Mouse (Mus musculus): Measurements from ENCODE around the gene Olfr1441. TPM values are rescaled to one million over a fixed set of nuclear protein-coding genes. Genes with fewer than 3 reads are reported as not detected.

Olfr1441 gene
- polyA plus RNA-seq, 2 experiments = not detected

DNA sequence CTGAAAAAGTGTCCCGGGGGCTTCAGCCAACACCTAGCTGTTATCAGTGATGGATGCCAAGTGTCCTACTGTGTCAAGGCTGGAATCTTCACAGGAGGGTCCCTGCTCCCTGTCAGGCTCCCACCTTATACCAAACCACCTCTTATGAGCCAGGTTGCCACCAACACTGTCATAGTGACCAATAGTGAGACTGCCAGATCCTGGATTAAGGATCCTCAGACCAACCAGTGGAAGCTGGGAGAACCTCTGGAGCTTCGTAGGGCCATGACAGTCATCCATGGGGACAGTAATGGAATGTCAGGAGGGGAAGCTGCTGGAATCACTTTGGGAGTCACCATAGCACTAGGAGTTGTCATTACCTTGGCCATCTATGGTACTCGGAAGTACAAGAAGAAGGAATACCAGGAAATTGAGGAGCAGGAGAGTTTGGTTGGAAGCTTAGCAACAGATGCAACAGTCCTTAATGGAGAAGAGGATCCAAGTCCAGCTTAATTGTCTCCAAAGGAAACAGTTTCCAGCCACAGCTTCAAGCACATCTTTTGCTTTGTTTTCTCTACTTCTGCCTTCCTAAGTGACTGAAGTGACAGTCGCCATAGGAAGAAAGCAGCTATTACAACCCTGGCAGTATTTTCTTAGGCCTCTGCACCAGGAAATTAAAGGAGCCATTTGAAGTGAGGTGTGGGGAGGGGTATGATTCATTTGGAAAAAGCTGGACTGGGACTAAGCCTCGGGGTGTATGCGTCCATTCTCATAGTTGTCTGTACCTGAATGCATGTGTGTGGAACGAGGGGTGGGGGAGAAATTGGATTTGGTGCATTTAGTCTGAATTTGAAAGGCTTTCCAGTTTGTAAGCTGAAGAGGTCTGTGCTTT is 45.9 kb downstream of the Olfr1441 start:
- H3K4me2 ChIP-seq (replicated peaks; ENCODE audit: low read depth, low read length, severe bottlenecking) = no peak overlapping the region
- no peak overlapping the region for H3K4me3 ChIP-seq (replicated peaks; ENCODE audit: low read length)
- no peaks in the 10 kb centered on the region for H3K27me3 ChIP-seq (ENCODE audit: control insufficient read depth, insufficient read depth, low read length)
- no peak for TF ChIP-seq POLR2A (IDR thresholded peaks at IDR 0.05; ENCODE audit: borderline replicate concordance, extremely low read depth, insufficient read depth, insufficient read length)
- H3K9me3 ChIP-seq (ENCODE audit: control insufficient read depth, low read length) = no peaks in the 10 kb centered on the region
- H3K4me1 ChIP-seq (ENCODE audit: control insufficient read depth, insufficient read depth, low read length) = no peaks in the 10 kb centered on the region; the same call in 1 of the 2 replicates
- ATAC-seq (ENCODE audit: low FRiP score, low read depth) (no peak), DNase-seq (ENCODE audit: low spot score) (no peak)
- no peaks in the 10 kb centered on the region for H3K36me3 ChIP-seq (ENCODE audit: control insufficient read depth, insufficient read depth, low read length)
- 0 out of 2 replicates have a peak overlapping the region, but pooled peaks have one; percentile 13 for H3K27ac ChIP-seq (replicated peaks; ENCODE audit: low read depth, low read length)
- WGBS = 66% methylated on average over 7 of the region's 7 CpGs
- no peak overlapping the region for H3K9ac ChIP-seq (ENCODE audit: low read depth, low read length, severe bottlenecking)

- H3K9me3 ChIP-seq (ENCODE audit: control insufficient read depth, low read length) = no peaks in the 10 kb centered on the region
- WGBS = 48% methylated on average over 1 of the region's 1 CpGs
- DNase-seq (ENCODE audit: low spot score) (no peak), ATAC-seq (ENCODE audit: low FRiP score, low read depth) (no peak)
- TF ChIP-seq POLR2A (IDR thresholded peaks at IDR 0.05; ENCODE audit: borderline replicate concordance, extremely low read depth, insufficient read depth, insufficient read length) = no peak
- no peak overlapping the region for H3K4me3 ChIP-seq (replicated peaks; ENCODE audit: low read length)
- H3K4me1 ChIP-seq (ENCODE audit: control insufficient read depth, insufficient read depth, low read length) = no peaks in the 10 kb centered on the region; the same call in 1 of the 2 replicates
- H3K36me3 ChIP-seq (ENCODE audit: control insufficient read depth, insufficient read depth, low read length) = no peaks in the 10 kb centered on the region
- H3K27me3 ChIP-seq (ENCODE audit: control insufficient read depth, insufficient read depth, low read length) = no peaks in the 10 kb centered on the region
- no peak overlapping the region for H3K9ac ChIP-seq (ENCODE audit: low read depth, low read length, severe bottlenecking)
- H3K4me2 ChIP-seq (replicated peaks; ENCODE audit: low read depth, low read length, severe bottlenecking) = no peak overlapping the region
- H3K27ac ChIP-seq (replicated peaks; ENCODE audit: low read depth, low read length) = 0 out of 2 replicates have a peak overlapping the region, but pooled peaks have one; percentile 13
Measured at GRCm38 (mm10) chr19:12463722-12464035, 46.4 kb downstream of the Olfr1441 start.

GRCm38 (mm10) chr19:12464127-12464526 is 46.9 kb downstream of the Olfr1441 start:
- H3K4me2 ChIP-seq (replicated peaks; ENCODE audit: low read depth, low read length, severe bottlenecking) = no peak overlapping the region
- ATAC-seq (ENCODE audit: low FRiP score, low read depth) = no peak
- no peak overlapping the region for H3K4me3 ChIP-seq (replicated peaks; ENCODE audit: low read length)
- H3K36me3 ChIP-seq (ENCODE audit: control insufficient read depth, insufficient read depth, low read length) = no peaks in the 10 kb centered on the region
- WGBS = 75% methylated on average over 5 of the region's 5 CpGs
- no peak overlapping the region for H3K27ac ChIP-seq (replicated peaks; ENCODE audit: low read depth, low read length)
- no peaks in the 10 kb centered on the region; the same call in 1 of the 2 replicates for H3K4me1 ChIP-seq (ENCODE audit: control insufficient read depth, insufficient read depth, low read length)
- no peaks in the 10 kb centered on the region for H3K9me3 ChIP-seq (ENCODE audit: control insufficient read depth, low read length)
- no peaks in the 10 kb centered on the region for H3K27me3 ChIP-seq (ENCODE audit: control insufficient read depth, insufficient read depth, low read length)
- no peak for DNase-seq (ENCODE audit: low spot score)
- no peak for TF ChIP-seq POLR2A (IDR thresholded peaks at IDR 0.05; ENCODE audit: borderline replicate concordance, extremely low read depth, insufficient read depth, insufficient read length)
- H3K9ac ChIP-seq (ENCODE audit: low read depth, low read length, severe bottlenecking) = no peak overlapping the region

- H3K9me3 ChIP-seq (ENCODE audit: control insufficient read depth, low read length) = no peaks in the 10 kb centered on the region
- DNase-seq (ENCODE audit: low spot score) = no peak
- no peaks in the 10 kb centered on the region; the same call in 1 of the 2 replicates for H3K4me1 ChIP-seq (ENCODE audit: control insufficient read depth, insufficient read depth, low read length)
- H3K27ac ChIP-seq (replicated peaks; ENCODE audit: low read depth, low read length) = no peak overlapping the region
- H3K4me2 ChIP-seq (replicated peaks; ENCODE audit: low read depth, low read length, severe bottlenecking) = no peak overlapping the region
- TF ChIP-seq POLR2A (IDR thresholded peaks at IDR 0.05; ENCODE audit: borderline replicate concordance, extremely low read depth, insufficient read depth, insufficient read length) = no peak
- WGBS = 78% methylated on average over 4 of the region's 4 CpGs
- ATAC-seq (ENCODE audit: low FRiP score, low read depth) = no peak
- H3K36me3 ChIP-seq (ENCODE audit: control insufficient read depth, insufficient read depth, low read length) = no peaks in the 10 kb centered on the region
- no peak overlapping the region for H3K9ac ChIP-seq (ENCODE audit: low read depth, low read length, severe bottlenecking)
- H3K4me3 ChIP-seq (replicated peaks; ENCODE audit: low read length) = no peak overlapping the region
- no peaks in the 10 kb centered on the region for H3K27me3 ChIP-seq (ENCODE audit: control insufficient read depth, insufficient read depth, low read length)
Measured at GRCm38 (mm10) chr19:12464674-12465073, 47.4 kb downstream of the Olfr1441 start.

DNA sequence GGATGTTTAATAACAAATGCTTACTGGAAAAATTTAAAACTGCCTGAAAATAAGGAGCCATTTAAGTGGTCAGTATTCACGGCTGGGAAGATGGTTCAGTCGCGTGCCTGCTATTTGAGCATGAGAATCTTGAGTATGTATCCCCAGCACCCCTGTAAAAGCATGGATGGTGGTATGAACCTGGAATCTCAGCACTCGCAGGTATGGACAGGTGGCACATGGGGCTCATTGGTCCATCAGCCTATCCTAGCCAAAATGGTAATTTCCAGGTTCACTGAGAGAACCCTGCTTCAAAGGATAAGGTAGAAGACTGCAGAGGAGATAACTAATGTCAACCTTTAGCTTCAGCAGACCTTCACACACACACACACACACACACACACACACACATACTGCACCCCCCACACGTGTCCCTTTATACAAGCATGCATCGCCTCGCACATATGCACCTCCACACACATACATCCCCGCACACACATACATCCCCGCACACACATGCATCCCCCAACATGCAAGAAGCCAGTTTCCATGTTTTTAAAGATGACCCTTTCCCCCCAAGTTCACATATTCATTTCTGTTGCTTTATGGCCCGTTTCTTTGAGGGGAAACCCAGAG is 48.4 kb downstream of the Olfr1441 start:
- no peak overlapping the region for H3K4me2 ChIP-seq (replicated peaks; ENCODE audit: low read depth, low read length, severe bottlenecking)
- no peaks in the 10 kb centered on the region for H3K36me3 ChIP-seq (ENCODE audit: control insufficient read depth, insufficient read depth, low read length)
- no peaks in the 10 kb centered on the region for H3K27me3 ChIP-seq (ENCODE audit: control insufficient read depth, insufficient read depth, low read length)
- no peak overlapping the region for H3K27ac ChIP-seq (replicated peaks; ENCODE audit: low read depth, low read length)
- 93% methylated on average over 10 of the region's 10 CpGs for WGBS
- H3K9ac ChIP-seq (ENCODE audit: low read depth, low read length, severe bottlenecking) = no peak overlapping the region
- no peak for TF ChIP-seq POLR2A (IDR thresholded peaks at IDR 0.05; ENCODE audit: borderline replicate concordance, extremely low read depth, insufficient read depth, insufficient read length)
- no peak overlapping the region for H3K4me3 ChIP-seq (replicated peaks; ENCODE audit: low read length)
- no peak for DNase-seq (ENCODE audit: low spot score)
- no peaks in the 10 kb centered on the region for H3K9me3 ChIP-seq (ENCODE audit: control insufficient read depth, low read length)
- H3K4me1 ChIP-seq (ENCODE audit: control insufficient read depth, insufficient read depth, low read length) = no peaks in the 10 kb centered on the region; the same call in 1 of the 2 replicates
- ATAC-seq (ENCODE audit: low FRiP score, low read depth) = no peak
